Mouse (Mus musculus): ENCODE measurements around the gene Setd1b.

Gene Setd1b

GRCm38 (mm10) chr5:123142161-123143157 lies at the start of gene Setd1b:
Setd1b (plus strand) TSS chr5:123142193.
- DNase-seq (ENCODE audit: low read depth in 1 of 2, low spot score in 2 of 2) = no peak

DNA sequence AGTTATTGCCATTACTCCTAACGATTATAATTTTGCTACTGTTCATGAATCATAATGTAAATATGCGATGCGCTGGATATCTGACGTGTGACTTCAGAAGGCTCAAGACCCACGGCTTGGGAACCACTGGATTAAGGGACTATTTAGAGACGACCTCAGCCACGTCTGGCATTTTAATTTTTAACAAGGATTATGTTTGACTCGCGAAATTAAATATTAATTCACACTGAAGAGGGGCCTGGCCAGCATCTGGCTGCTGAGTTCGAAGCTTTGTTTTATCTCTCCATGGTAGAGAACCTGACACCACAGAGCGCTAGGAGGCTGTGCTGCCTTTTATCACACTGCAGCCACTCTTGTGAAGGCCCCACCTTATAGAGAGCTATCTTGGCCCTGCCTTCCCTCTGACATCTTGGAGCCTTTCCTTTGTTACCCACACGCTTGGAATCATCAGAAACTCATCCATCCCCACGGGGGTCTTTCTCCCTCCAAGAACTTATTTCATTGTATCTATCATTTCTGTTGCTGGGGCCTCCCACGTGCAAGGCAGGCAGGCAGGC lies 48.8 kb upstream of the Setd1b start:
- no peak for DNase-seq (ENCODE audit: low read depth in 1 of 2, low spot score in 2 of 2)

DNA sequence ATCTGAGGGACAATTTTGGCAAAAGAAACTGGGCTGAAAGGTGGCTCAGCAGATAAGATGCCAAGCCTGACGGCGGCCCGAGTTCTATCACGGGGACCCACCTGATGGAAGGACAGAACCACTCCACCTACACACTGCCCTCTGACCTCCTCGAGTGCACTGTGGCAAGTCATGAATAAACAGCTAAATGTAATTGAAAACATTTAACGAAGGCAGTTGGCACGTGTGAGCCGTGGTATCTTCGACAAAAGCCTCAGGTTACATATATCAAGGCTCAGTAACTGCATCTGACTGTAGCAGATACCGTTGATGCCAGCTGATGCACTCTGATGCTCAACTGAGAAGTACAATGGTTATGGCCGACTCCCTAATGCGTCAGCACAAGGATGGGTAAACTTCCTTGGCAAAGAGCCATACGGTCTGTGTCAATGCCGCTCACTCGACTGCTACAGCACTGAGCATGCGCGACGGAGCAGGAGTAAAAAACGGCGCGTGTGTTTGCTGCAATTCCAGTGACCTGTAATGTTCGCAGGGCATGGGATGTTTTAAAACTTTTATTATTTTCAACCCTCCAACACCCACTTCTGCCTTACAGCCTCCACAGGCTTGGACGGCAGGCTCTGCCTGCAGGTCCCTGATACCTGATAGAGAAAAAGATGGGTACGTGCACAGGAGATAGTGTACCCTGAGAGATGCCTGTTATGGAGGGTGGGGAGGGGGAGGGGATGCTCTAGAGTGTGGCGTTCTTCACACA lies 47.6 kb upstream of the Setd1b start:
- no peak for DNase-seq (ENCODE audit: low read depth in 1 of 2, low spot score in 2 of 2)

GRCm38 (mm10) chr5:123096299-123096698 lies 45.7 kb upstream of the Setd1b start:
- DNase-seq (ENCODE audit: low read depth in 1 of 2, low spot score in 2 of 2) = no peak

GRCm38 (mm10) chr5:123098487-123098886 lies 43.5 kb upstream of the Setd1b start:
- DNase-seq (ENCODE audit: low read depth in 1 of 2, low spot score in 2 of 2) = no peak

DNA sequence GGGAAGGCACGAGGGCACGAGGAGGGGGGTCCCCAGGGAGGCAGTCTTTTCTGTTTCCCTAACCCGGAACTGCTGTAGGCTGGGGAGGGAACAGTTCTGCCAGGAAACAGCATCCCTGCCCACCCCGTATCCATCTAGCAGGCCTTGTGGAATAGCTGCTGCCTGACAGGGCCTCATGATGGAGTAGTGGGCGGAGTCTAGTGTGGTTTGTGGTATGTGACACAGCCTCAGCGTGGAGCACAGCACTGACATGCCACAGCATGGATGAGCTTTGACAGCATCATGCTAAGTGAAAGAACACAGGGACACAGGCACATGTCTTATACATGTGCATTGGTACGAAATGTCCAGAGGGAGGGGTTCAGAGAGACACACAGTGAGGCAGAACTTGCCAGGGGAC lies 39.6 kb upstream of the Setd1b start:
- no peak for DNase-seq (ENCODE audit: low read depth in 1 of 2, low spot score in 2 of 2)

DNA sequence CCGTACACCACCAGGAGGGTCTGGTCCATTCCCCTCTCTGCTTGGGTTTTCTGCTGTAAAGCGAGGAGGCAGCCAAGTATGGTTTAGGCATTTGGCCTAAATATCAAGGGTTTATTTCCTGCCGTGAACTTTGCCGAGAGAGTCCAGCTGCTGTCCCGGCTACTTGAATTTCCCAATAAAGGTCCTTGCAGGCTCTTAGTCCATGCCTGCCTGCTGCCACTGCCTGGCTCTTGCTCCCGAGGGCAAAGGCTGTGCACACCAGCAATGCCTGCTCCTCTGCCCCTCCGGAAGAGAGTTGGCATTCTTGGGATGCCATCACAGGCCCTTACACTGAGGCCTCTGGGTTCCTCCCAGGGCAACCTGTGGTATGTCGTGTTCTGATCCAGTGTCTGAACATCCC lies 38.4 kb upstream of the Setd1b start:
- DNase-seq (ENCODE audit: low read depth in 1 of 2, low spot score in 2 of 2) = no peak

- DNase-seq (ENCODE audit: low read depth in 1 of 2, low spot score in 2 of 2) = no peak
Measured at GRCm38 (mm10) chr5:123104769-123105168, 37.2 kb upstream of the Setd1b start.

GRCm38 (mm10) chr5:123109452-123110203 lies 32.4 kb upstream of the Setd1b start:
- no peak for DNase-seq (ENCODE audit: low read depth in 1 of 2, low spot score in 2 of 2)

- DNase-seq (ENCODE audit: low read depth in 1 of 2, low spot score in 2 of 2) = no peak
Measured at GRCm38 (mm10) chr5:123110296-123110721, 31.7 kb upstream of the Setd1b start.

DNA sequence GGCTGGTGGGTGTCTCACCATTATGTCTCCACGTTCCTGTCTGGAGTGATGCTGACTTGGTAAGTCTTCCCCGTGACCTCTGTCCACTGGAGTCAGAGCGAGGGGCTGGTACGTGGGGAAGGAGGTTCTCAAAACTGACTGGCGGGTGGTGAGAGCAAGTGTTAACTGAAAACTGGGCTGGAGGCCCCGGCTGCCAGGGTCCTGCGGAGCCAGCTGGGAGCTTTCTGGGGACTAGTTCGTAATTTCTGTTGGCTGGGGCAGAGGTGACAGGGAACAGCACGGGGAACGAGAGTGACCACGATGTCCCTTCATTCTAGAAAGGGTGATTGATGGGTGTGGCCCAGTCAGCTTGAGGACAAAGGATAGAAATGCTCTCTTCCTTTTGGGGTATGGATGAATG lies 27.9 kb upstream of the Setd1b start:
- no peak for DNase-seq (ENCODE audit: low read depth in 1 of 2, low spot score in 2 of 2)

GRCm38 (mm10) chr5:123114924-123115323 lies 27.1 kb upstream of the Setd1b start:
- DNase-seq (ENCODE audit: low read depth in 1 of 2, low spot score in 2 of 2) = no peak

GRCm38 (mm10) chr5:123116080-123116479 lies 25.9 kb upstream of the Setd1b start:
- DNase-seq (ENCODE audit: low read depth in 1 of 2, low spot score in 2 of 2) = no peak

- DNase-seq (ENCODE audit: low read depth in 1 of 2, low spot score in 2 of 2) = peak; percentile 26 to 58
Measured at GRCm38 (mm10) chr5:123117257-123117656, 24.7 kb upstream of the Setd1b start.

DNA sequence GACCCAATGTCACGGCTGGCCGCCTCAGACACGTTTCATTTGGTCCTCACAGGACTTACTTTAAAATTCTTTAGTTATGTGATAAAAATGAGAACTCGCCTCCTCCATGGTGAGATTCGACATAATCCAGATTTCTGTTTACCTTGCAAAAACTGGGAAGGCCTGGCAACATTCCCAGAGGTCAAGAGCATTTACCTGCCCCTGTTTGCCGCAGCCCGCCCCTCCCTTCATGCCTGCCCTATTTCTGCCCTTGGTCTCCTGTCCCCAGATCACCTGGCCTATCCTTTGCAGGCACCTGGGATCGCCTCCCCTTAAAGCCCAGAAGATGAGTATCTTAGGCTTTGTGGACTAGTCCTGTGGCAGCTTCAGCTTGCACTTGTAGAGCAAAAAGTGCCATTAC lies 24.2 kb upstream of the Setd1b start:
- no peak for DNase-seq (ENCODE audit: low read depth in 1 of 2, low spot score in 2 of 2)

GRCm38 (mm10) chr5:123118826-123119225 lies 23.2 kb upstream of the Setd1b start:
- DNase-seq (ENCODE audit: low read depth in 1 of 2, low spot score in 2 of 2) = no peak

DNA sequence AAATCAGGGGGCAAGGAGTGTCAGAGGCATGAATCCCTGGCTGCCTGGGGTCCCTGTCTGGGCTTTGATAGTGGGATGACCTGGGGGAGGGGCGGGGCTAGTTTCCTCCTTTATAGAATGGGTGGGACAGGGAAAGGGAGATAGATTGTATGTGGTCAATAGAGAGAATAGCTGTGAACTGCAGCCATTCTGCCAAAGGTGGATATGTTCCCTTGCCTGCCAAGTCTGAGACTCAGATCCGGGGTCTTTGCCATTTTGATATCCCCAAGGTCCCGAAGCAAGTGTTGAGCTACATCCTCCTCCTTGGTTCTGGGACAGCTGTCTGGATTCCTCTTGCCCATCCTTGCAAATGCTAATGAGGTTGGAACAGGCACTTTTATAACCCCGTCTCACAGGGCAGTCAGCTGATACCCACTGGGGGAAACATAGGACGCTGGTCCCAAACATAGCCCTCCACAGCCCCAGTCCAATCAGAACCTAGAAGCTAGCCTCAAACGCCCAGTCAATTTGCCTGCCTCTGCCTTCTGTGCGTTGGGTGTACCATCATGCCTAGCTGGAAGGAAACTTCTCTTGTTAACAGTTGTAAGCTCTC lies 21.3 kb upstream of the Setd1b start:
- no peak for DNase-seq (ENCODE audit: low read depth in 1 of 2, low spot score in 2 of 2)

- DNase-seq (ENCODE audit: low read depth in 1 of 2, low spot score in 2 of 2) = no peak
Measured at GRCm38 (mm10) chr5:123122181-123122580, 19.8 kb upstream of the Setd1b start.

- DNase-seq (ENCODE audit: low read depth in 1 of 2, low spot score in 2 of 2) = no peak
Measured at GRCm38 (mm10) chr5:123125105-123125504, 16.9 kb upstream of the Setd1b start.

DNA sequence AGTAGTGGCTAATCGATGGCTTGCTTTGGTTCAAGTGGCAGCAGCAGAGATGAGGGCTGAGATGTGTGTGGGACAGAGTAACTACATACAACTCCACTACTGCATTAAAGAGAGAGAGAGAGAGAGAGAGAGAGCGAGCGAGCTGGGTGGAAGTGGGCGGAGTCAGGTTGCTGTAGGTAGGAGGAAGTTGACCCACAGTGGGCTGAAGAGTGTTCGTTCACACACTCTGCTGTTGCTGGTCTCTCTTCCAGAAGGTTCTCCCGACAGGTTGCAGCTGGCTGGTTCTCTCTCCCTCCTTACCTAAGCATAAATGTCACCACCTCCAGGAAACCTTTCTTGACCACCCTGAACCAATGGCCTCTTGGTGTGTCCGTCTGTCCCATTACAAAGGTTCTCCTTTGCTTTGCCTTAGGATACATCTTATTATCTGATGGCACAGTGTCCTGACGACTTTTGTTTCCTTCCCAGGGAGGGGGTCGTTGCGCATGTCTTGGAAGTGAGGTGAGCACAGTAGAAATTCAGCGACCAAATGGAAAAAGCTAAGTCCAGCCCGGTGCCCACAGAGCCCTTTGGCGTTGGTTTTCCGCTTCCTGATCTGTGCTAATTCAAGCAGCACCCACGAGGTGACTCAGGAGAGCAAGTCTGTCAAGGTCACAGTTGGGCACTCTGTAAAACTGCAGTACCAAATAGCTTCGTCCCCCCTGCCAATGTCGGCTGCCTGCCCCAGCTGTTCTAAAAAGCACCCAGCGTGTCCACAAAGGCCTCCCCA lies 16.2 kb upstream of the Setd1b start:
- peak in 1 of 2 experiments; percentile 22 for DNase-seq (ENCODE audit: low read depth in 1 of 2, low spot score in 2 of 2)

All from monocyte, adult 2 months (primary cell).